Mouse (Mus musculus) left cerebral cortex, postnatal 10 days (tissue): ENCODE data around the gene Sppl2c. TPM values are rescaled to one million over a fixed set of nuclear protein-coding genes. Genes with fewer than 3 reads are reported as not detected.

ENCODE experiments used
- DNase-seq, 2 experiments: peaks; one replicate each; pipeline ENCODE4 v3.0.0; 2021 to 2022; ENCODE audit warnings: low spot score in 2 of 2, mixed read lengths in 1 of 2; ENCODE audit errors: extremely low spot score in 1 of 2
- intact Hi-C: fragments of 180-260 bp; cut with DNase I; formaldehyde crosslinking; loops from one replicate; pipeline ENCODE4 v1.15.1; 2025
- total RNA-seq, 2 experiments: library from RNA; stranded (reverse); gene quantifications; 2 replicates each; pipeline ENCODE4 v1.2.3; 2021

The Sppl2c gene
- total RNA-seq, 2 experiments from 2014 or later, result not detected

DNA sequence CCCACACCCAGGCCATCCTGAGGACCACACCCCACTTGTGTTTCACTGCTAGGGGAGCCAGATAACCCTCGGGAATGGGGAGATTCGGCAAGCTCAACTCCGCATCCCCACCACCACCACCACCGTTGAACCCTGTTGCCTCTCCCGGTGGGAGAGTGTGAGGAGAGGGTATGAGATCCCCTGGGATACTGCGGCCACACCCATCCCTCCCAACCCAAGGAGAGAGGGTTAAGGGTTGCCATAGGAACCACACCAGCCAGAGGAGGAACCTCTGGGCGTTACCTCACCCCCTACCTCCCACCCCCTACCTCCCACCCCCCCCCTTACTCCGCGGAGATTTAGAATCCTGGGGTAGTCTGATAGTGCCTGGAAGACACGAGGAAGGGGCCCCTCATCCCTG lies 47.0 kb downstream of the Sppl2c start:
- intact Hi-C loops, result loop anchor here (2.0 kb wide), 1 partner anchor 44 kb away; no protein-coding TSS in a partner anchor

DNA sequence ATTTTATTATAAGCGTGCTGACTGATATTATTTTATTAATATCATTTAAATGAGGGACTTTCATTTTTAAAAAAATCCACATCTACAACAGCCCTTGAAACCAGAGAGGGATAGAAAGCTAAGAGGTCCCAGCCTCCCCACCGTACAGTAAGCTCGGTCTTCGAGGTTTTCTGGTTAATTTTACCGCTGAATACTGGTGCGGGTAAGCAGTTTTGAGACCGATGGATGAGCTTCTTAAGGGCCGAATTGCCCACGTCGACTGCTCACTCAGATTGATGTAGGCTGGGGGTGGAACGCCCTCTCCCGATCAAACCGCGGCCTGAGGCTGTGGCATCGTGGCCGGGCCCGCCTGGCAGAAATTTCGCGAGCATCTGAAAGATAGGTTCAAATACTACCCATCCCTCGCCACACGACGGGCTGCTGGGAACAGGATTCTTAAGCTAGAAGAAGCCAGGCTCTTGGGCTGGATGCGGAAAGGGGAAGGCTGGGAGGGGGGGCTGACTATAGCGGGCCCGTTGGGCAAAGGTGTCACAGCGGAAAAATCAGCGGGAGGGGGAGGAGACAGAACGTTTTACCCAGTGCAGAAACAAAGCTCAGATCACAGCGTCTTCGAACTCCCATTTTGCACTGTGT lies 47.6 kb downstream of the Sppl2c start:
- intact Hi-C loops, result loop anchor here (2.0 kb wide), 1 partner anchor 43 kb away; no protein-coding TSS in a partner anchor
- DNase-seq, result peak in 1 of 2 experiments; percentile 47

More for the DNA sequence above, 47.0 kb downstream of the Sppl2c start:
- DNase-seq, result no peak

DNA sequence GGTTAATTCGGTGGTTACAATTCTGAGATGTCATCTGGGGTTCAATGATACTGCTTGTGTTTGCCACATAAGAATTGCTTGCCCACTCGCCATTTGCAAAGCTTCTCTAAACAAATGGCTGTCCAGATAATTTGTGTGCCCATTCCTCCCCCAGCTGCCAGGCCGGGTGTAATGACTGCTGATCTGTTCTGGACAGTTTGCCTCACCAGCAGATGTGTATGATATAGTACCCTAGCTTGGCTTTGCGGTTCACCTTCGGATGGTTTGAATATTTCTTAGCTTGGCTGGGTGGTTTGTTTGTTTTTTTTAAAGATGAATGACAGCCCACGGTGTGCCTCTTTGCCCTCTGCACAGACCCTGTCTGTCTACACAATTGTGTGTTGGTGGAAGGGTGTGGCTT lies 48.6 kb downstream of the Sppl2c start:
- intact Hi-C loops, result no loop called here
- DNase-seq, result no peak

DNA sequence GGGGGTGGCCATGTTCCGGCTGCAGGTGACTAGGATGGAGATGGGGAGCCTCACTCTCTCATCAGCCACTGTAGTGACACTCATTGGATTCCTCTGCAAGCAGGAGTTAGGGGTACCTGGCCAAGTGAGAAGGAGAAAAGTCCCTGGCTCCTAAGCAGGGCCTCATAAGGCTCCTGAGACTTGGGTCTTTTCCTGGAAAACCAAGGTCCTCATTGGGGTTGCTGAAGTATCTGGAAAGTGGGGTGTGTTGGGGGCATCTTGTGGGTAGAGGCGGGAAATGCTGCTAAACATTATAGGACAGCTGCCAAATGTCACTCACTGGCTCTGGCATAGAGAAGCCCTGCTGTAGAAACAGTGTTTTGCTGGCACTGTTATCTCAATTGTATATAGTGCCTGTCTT lies 49.8 kb downstream of the Sppl2c start:
- intact Hi-C loops, result no loop called here
- DNase-seq, result no peak

DNA sequence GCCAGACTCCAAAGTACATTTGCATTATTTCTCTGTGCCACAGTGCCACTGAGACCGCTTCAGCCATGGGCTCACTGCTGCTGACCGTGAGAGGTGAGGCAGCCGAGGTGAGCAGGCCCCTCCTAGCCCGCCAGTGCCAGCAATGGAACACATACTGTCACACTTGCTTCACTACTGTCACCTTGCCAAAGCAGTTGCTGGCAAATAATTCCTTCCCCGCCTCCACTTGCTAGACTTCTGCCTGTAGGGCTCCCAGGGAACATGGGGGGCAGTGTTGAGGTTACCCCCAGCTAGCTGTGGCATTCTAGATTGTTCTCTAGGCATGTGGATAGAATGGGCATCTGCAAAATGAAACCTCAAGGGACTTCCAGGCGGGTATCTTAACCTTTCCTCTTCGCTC lies 51.1 kb downstream of the Sppl2c start:
- peak; percentile 54 to 59 for DNase-seq
- intact Hi-C loops, result no loop called here

DNA sequence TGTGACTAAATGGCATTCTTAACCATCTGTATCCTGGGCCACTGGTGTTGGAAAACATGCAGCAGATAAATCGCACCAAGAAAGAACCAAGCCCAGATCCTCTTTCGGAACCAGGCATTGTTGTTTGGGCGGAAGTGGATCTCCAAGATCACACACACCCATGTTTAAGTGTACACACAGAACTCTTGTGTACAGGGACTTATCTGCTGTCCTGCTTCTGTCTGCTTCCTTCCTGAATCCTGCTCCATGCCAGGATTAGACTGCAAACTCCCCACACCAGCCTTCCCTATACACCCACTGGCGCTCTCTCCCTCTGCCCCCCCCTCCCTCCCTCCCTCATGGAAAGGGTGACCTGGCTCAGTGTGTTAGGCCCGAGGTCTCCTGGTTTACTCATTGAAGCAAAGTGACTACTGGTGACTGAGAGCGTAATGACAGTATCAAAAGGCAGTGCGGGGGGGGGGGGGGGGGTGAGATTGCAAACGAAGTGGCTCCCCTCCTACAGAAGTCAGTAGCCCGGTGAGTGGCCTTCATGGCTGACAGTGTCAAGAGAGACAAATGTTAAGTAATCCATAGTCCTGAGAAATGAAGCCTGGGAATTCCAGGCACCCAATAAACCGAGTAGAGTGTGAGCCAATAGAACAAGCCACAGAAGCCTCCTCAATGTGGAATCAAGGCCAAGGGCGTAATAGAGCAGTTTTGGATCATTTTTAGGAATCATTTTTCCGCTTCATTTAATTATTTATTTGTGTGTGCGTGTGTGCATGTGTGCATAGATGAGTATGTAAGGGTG lies 52.0 kb downstream of the Sppl2c start:
- DNase-seq, result no peak
- intact Hi-C loops, result no loop called here

Other genes with a start within 250 kb of the Sppl2c start
- 100 to 1,000 TPM; 654 to 692 TPM for gene Nsf, start 232.3 kb upstream of the Sppl2c start, total RNA-seq
- 10 to 100 TPM; 86.5 to 93.9 TPM for gene Arf2, start 219.6 kb upstream of the Sppl2c start, total RNA-seq
- 10 to 100 TPM; 36.5 to 40.3 TPM for gene Crhr1, start 53.5 kb upstream of the Sppl2c start, total RNA-seq
- gene Mapt, start 45.1 kb downstream of the Sppl2c start, total RNA-seq, result 100 to 1,000 TPM; 526 to 602 TPM